Mouse (Mus musculus): ENCODE results near the gene Agmat.
A peak's percentile ranks its signal among the peaks of the same experiment; 100 is the strongest.

Gene Agmat

GRCm38 (mm10) chr4:141781201-141781985 is 34.9 kb downstream of the Agmat start:
- DNase-seq: no peak

- DNase-seq: no peak
Observed at GRCm38 (mm10) chr4:141784835-141785234, 38.4 kb downstream of the Agmat start.

DNA sequence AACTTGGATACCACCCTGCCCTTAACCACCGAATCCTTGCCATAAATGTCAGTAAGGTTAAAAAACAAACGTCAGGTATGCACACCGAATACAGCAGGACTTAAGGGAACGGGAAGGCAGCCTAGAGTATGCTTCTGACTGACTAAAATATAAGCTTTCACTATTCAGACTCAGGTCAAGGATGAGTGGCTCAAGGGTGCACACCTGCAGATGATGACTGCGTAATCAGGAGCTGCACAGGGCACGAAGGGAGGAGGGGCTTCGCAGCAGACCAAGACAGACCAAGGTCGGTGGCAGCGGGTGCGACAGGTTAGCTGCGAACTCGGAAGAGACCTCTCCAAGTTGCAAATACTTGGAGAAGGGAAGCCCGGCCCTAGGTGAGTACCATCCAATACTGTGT is 39.7 kb downstream of the Agmat start:
- no peak for DNase-seq

- DNase-seq: no peak
Observed at GRCm38 (mm10) chr4:141787046-141787445, 40.6 kb downstream of the Agmat start.

DNA sequence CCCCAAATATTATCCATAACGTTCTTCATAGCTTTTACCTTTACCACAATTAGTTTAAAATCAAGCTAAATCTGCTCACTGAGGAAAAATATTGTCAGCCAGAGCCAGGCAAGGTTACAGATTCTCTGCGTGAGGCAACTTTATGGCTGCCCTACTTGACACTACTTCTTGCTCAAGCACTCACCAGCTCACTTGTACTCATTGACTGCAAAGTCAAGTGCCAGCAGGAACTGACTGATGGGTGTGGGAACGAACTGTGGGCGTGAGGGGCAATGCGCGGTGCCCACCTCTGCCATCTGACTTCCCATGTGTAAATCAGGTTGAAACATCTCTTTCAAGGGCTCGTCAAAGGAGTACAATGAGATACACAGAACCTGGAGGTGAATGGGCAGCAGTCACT is 41.0 kb downstream of the Agmat start:
- DNase-seq: no peak

- DNase-seq: no peak
Observed at GRCm38 (mm10) chr4:141789564-141790218, 43.2 kb downstream of the Agmat start.

- peak; percentile 100 for DNase-seq
Observed at GRCm38 (mm10) chr4:141790524-141790990, 44.1 kb downstream of the Agmat start, which contains the start of gene Dnajc16. Gene Dnajc16, minus strand, starts transcription at chr4:141790931.

- no peak for DNase-seq
Observed at GRCm38 (mm10) chr4:141791486-141791885, 45.0 kb downstream of the Agmat start.

GRCm38 (mm10) chr4:141791951-141792350 is 45.5 kb downstream of the Agmat start:
- no peak for DNase-seq

DNA sequence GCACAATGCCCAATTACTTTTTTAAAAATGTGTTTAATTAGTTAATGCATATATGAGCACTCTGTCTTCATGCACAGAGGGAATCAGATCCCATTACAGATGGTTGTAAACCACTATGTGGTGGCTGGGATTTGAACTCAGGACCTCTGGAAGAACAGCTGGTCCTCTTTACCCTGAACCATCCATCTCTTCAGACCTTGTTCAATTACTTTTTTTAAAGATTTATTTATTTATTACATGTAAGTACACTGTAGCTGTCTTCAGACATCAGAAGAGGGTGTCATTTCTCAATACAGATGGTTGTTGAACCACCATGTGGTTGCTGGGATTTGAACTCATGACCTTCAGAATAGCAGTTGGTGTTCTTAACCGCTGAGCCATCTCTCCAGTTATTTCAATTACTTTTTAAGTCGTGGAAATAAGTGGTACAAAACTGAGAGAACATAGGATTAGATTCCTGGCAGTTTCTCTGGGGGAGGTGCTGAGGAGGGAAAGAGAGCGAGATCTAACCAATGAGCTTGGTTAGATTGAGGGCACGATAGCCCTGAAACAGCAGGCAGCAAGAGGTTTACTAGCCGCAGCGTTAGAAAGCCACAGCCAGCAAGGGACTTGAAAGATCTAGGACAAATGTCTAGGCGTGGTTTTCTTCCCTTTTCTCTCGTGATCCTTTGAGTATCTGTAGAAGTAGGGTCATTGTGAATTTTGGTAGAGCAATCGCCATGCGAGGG is 46.2 kb downstream of the Agmat start:
- DNase-seq: no peak

DNA sequence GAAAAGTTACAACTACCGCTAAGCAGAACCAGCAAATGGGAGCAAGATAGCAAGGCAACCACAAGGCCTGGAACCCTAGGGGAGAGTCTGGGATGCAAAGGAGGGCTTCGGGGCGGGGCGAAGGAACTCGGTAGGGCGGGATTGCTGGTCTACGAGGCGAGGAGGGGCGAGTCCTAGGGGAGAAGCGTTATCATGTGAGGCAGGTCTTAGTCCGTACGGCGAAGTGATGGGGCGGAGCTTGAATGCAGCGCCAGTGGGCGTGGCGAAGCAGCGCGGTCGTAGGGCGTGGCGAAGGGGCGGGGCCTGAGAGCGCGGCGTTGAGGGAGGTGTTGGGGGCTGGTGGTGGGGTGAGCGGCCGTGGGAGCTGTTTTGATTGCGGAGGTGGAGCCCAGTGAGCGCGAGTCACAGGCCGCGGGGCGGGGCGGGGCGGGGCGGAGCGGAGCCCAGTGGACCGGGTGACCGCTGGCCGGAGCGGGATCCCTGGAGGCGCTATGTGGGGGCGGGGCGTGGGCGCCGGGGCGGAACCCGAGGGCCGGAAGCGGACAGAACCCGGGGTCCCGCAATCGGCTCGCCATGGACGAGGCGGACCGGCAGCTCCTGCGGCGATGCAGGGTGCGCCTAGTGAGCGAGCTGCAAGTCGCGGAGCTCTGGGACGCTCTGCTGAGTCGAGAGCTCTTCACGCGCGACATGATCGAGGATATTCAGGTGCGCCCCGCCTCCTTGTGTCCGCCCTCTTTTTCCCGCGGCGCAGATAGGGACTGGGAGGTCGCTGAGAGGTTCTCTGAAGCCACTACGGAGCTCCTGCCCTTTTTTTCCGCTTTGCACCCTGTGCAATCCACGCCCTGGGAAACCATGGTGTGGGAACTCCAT is 47.0 kb downstream of the Agmat start, which contains the start of gene Casp9:
Casp9 (plus strand) TSS at position 331 of the 870 bp plus-strand sequence.
- DNase-seq: peak; percentile 98

DNA sequence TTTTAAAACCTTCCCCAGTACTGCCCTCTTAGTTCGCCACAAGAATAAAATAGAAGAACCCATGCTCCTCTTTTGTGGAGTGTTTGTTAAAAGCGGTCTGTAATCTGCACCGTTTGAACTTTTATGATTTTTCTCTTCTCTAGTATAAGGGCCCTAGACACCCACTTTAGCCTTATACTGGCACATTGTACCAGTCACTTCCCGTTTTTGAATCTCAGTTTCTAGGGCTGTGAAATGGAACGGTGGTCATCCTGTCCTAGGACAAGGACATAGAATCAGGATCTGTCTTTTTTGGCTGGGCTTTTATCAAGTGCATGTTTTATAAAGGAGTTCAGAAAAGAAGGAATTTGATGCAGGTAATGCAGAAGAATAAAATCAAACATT is 47.7 kb downstream of the Agmat start:
- no peak for DNase-seq

DNA sequence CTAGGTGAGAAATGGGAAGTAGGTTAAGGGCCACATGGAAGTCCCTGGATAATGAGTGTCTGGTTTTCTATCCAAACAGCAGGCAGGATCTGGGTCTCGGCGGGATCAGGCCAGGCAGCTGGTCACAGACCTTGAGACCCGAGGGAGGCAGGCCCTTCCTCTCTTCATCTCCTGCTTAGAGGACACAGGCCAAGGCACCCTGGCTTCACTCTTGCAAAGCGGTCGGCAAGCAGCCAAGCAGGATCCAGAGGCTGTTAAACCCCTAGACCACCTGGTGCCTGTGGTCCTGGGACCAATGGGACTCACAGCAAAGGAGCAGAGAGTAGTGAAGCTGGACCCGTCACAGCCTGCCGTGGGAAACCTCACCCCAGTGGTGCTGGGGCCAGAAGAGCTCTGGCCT is 49.9 kb downstream of the Agmat start:
- no peak for DNase-seq

GRCm38 (mm10) chr4:141796954-141797353 is 50.5 kb downstream of the Agmat start:
- DNase-seq: no peak

- no peak for DNase-seq
Observed at GRCm38 (mm10) chr4:141797545-141797944, 51.1 kb downstream of the Agmat start.

DNA sequence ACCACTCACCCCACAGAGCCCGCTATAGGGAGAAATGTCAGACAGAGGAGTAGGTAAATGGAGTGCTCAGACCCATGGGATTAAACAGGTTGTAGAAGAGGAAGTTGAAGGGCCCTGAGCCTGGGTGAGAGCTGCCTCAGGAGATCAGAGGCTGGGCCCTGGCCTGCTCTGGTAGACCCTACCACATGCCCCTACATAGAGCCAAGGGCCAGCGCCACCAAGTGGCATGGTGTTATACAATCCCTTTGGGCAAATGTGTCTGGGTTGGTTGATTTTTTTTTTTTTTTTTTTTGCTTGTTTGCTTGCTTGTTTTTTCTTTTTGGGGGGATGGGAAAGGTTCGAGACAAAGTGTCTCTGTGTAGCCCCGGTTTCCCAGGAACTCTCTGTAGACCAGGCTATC is 57.6 kb downstream of the Agmat start:
- no peak for DNase-seq

- no peak for DNase-seq
Observed at GRCm38 (mm10) chr4:141805886-141806285, 59.4 kb downstream of the Agmat start.

Measured in retina, postnatal 1 day (tissue).